Mouse (Mus musculus) heart, adult 2 months (tissue): Measurements from ENCODE around the gene Sema5b. TPM values are rescaled to one million over a fixed set of nuclear protein-coding genes. Genes with fewer than 3 reads are reported as not detected.

Source experiments
- DNase-seq, 2 experiments: peaks; one replicate each; pipeline ENCODE4 v3.0.0; 2021
- H3K27ac ChIP-seq: fragments of 200-600 bp; 2 replicates; pipeline ENCODE4 v1.8.1; 2022
- H3K27me3 ChIP-seq: fragments of 200-500 bp; 2 replicates; pipeline ENCODE4 v1.6.1; 2012; ENCODE audit warnings: mild to moderate bottlenecking, low read length, inconsistent platforms, mixed read lengths; ENCODE audit not compliant: control insufficient read depth, insufficient read depth
- H3K36me3 ChIP-seq: fragments of 200-500 bp; 2 replicates; pipeline ENCODE4 v1.6.1; 2012; ENCODE audit warnings: low read length, inconsistent platforms; ENCODE audit not compliant: control insufficient read depth, insufficient read depth
- H3K4me1 ChIP-seq: fragments of 200-500 bp; 2 replicates; pipeline ENCODE4 v1.6.1; 2011; ENCODE audit warnings: low read length; ENCODE audit not compliant: control insufficient read depth, insufficient read depth
- H3K4me3 ChIP-seq: fragments of 200-600 bp; 2 replicates; pipeline ENCODE4 v1.8.1; 2022
- H3K79me2 ChIP-seq: fragments of 200-500 bp; replicated peaks from 2 replicates; pipeline ENCODE4 v1.6.1; 2012; ENCODE audit warnings: mild to moderate bottlenecking, inconsistent platforms, low read length, moderate library complexity, mixed read lengths; ENCODE audit not compliant: control insufficient read depth, insufficient read depth
- H3K9ac ChIP-seq: fragments of 200-500 bp; 2 replicates; pipeline ENCODE4 v1.6.1; 2012; ENCODE audit warnings: low read depth, mild to moderate bottlenecking, control low read depth, inconsistent platforms, low read length, mixed read lengths
- CTCF ChIP-seq: fragments of 200-600 bp; IDR thresholded peaks from 2 replicates; pipeline ENCODE4 v1.8.1; 2022; ENCODE audit warnings: antibody characterized with exemption, mild to moderate bottlenecking, moderate library complexity
- EP300 ChIP-seq: fragments of 200-500 bp; IDR thresholded peaks from 2 replicates; pipeline ENCODE4 v1.6.1; 2011; ENCODE audit warnings: low read depth, low read length, control low read depth; ENCODE audit not compliant: insufficient read depth
- POLR2A ChIP-seq: fragments of 200-500 bp; IDR thresholded peaks from 2 replicates; pipeline ENCODE4 v1.6.1; 2011; ENCODE audit warnings: mild to moderate bottlenecking, low read depth, low read length, control low read depth; ENCODE audit not compliant: insufficient read depth
- WGBS: fragments of 180-500 bp; shearing (Covaris S2); methylation state at CpG from one replicate; pipeline ENCODE4 v1.1.7; 2018; 5-methylcytosine and 5-hydroxymethylcytosine counted together
- intact Hi-C: fragments of 180-260 bp; cut with DNase I; formaldehyde crosslinking; loops from one replicate; pipeline ENCODE4 v1.15.1; 2025
- polyA plus RNA-seq: library from polyadenylated mRNA; depleted of rRNA; stranded (reverse); fragments of >200 nt; gene quantifications from 2 replicates; pipeline ENCODE4 v1.2.3, GENCODE M21; 2012
- total RNA-seq, 2 experiments: library from RNA; stranded (reverse); gene quantifications; 2 replicates each; pipeline ENCODE4 v1.2.3; 2021

Sema5b gene
- total and polyA plus RNA-seq, 3 experiments: 1.5 to 3.0 (median 1.8) TPM

GRCm38 (mm10) chr16:35545723-35546122 is 4.8 kb downstream of the Sema5b start:
- no peak overlapping the region for H3K27ac ChIP-seq
- TF ChIP-seq POLR2A: no peak
- TF ChIP-seq CTCF: no peak
- no peak for TF ChIP-seq EP300
- no peak overlapping the region for H3K9ac ChIP-seq
- DNase-seq: no peak
- H3K4me3 ChIP-seq: no peak overlapping the region
- H3K4me1 ChIP-seq: no peaks in the 10 kb centered on the region
- H3K79me2 ChIP-seq: no peaks in the 10 kb centered on the region
- no peaks in the 10 kb centered on the region for H3K36me3 ChIP-seq
- WGBS: 62% methylated on average over 4 of the region's 4 CpGs
- intact Hi-C loops: loop anchor here (10.0 kb wide), 1 partner anchor 269 kb away; no protein-coding TSS in a partner anchor
- peaks cover 9% of the 10 kb centered on the region for H3K27me3 ChIP-seq

GRCm38 (mm10) chr16:35547966-35548365 is 7.0 kb downstream of the Sema5b start:
- TF ChIP-seq CTCF: no peak
- TF ChIP-seq EP300: no peak
- no peak for TF ChIP-seq POLR2A
- Histone ChIP-seq H3K9ac (no peak overlapping the region), H3K27me3 (no peaks in the 10 kb centered on the region; the same call in 1 of the 2 replicates), H3K4me1 (no peaks in the 10 kb centered on the region), H3K36me3 (no peaks in the 10 kb centered on the region), H3K4me3 (no peak overlapping the region), H3K27ac (no peak overlapping the region), H3K79me2 (no peaks in the 10 kb centered on the region)
- no peak for DNase-seq
- intact Hi-C loops: loop anchor here (10.0 kb wide), 1 partner anchor 267 kb away; no protein-coding TSS in a partner anchor

GRCm38 (mm10) chr16:35549354-35549753 is 8.4 kb downstream of the Sema5b start:
- Histone ChIP-seq H3K79me2 (no peaks in the 10 kb centered on the region), H3K36me3 (no peaks in the 10 kb centered on the region), H3K27me3 (no peaks in the 10 kb centered on the region; the same call in 1 of the 2 replicates), H3K4me1 (no peaks in the 10 kb centered on the region), H3K27ac (no peak overlapping the region), H3K9ac (no peak overlapping the region), H3K4me3 (no peak overlapping the region)
- DNase-seq: no peak
- TF ChIP-seq POLR2A (no peak), CTCF (no peak), EP300 (no peak)
- intact Hi-C loops: loop anchor here (10.0 kb wide), 1 partner anchor 265 kb away; no protein-coding TSS in a partner anchor
- WGBS: 93% methylated on average over 2 of the region's 2 CpGs

- no peak for DNase-seq
- H3K9ac ChIP-seq: no peak overlapping the region
- no peaks in the 10 kb centered on the region for H3K27me3 ChIP-seq
- 72% methylated on average over 15 of the region's 15 CpGs for WGBS
- TF ChIP-seq CTCF: no peak
- no peak for TF ChIP-seq EP300
- TF ChIP-seq POLR2A: no peak
- H3K27ac ChIP-seq: no peak overlapping the region
- H3K79me2 ChIP-seq: no peaks in the 10 kb centered on the region
- no peaks in the 10 kb centered on the region for H3K4me1 ChIP-seq
- intact Hi-C loops: no loop called here
- no peaks in the 10 kb centered on the region for H3K36me3 ChIP-seq
- H3K4me3 ChIP-seq: no peak overlapping the region
These were observed 14.9 kb downstream of the Sema5b start for GRCm38 (mm10) chr16:35555596-35556482.

- intact Hi-C loops: no loop called here
- TF ChIP-seq CTCF: no peak
- no peak for TF ChIP-seq POLR2A
- TF ChIP-seq EP300: no peak
- 81% methylated on average over 6 of the region's 6 CpGs for WGBS
These were observed 16.1 kb downstream of the Sema5b start for GRCm38 (mm10) chr16:35557038-35557437.

GRCm38 (mm10) chr16:35561541-35561940 is 20.6 kb downstream of the Sema5b start:
- Histone ChIP-seq H3K27me3 (no peaks in the 10 kb centered on the region), H3K9ac (no peak overlapping the region), H3K4me3 (no peak overlapping the region), H3K36me3 (no peaks in the 10 kb centered on the region), H3K4me1 (no peaks in the 10 kb centered on the region), H3K27ac (no peak overlapping the region), H3K79me2 (no peaks in the 10 kb centered on the region)
- WGBS: 71% methylated on average over 6 of the region's 6 CpGs
- no peak for DNase-seq
- intact Hi-C loops: no loop called here
- TF ChIP-seq CTCF (no peak), POLR2A (no peak)

More at GRCm38 (mm10) chr16:35557038-35557437, 16.1 kb downstream of the Sema5b start:
- H3K4me1 ChIP-seq: no peaks in the 10 kb centered on the region
- H3K9ac ChIP-seq: no peak overlapping the region
- no peaks in the 10 kb centered on the region for H3K36me3 ChIP-seq
- no peak overlapping the region for H3K4me3 ChIP-seq
- no peak overlapping the region for H3K27ac ChIP-seq
- no peaks in the 10 kb centered on the region for H3K79me2 ChIP-seq
- H3K27me3 ChIP-seq: no peaks in the 10 kb centered on the region
- no peak for DNase-seq
